Mouse (Mus musculus): Measurements from ENCODE around the gene Gm10972. TPM values are rescaled to one million over a fixed set of nuclear protein-coding genes. Genes with fewer than 3 reads are reported as not detected.
"Not testable (repeated sequence)": the region's sequence is repeated elsewhere in the genome, so short reads cannot be mapped to it uniquely, and the experiment has no call there.

Gm10972 gene
- polyA plus RNA-seq, 1 experiment, result not detected

DNA sequence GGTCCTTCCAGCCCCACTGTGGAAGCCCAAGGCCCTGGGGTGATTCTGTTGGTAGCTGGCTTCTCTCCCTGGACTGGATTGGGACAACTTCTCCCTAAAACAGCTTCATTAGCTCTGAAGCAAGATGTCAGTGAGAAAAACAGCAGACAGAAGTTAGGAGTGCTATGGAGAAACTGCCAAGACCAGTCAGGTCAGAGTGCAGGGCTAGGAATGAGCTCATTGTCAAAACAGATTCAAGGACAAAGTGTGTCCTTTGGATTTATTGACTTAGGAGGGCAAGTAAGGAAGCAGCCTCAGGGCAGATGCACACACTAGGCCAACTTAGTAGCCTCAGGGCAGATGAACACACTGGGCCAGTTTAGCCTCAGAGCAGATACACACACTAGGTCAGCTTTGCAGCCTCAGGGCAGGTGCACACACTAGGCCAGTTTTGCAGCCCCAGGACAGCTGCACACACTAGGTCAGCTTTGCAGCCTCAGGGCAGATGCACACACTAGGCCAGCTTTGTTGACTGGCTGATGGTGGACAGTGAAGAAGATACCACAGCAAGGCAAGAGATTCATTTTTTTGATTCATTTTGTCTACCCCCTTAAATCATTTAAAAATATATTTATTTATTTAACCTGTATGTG is 47.8 kb downstream of the Gm10972 start:
- no peaks in the 10 kb centered on the region; the same call in 1 of the 2 replicates for H3K4me1 ChIP-seq (ENCODE audit: control insufficient read depth, insufficient read depth, low read length)
- TF ChIP-seq POLR2A (IDR thresholded peaks at IDR 0.05; ENCODE audit: borderline replicate concordance, extremely low read depth, low read depth, low read length) (no peak), CTCF (IDR thresholded peaks at IDR 0.05; ENCODE audit: insufficient read depth, low read length) (no peak)
- DNase-seq, result no peak

DNA sequence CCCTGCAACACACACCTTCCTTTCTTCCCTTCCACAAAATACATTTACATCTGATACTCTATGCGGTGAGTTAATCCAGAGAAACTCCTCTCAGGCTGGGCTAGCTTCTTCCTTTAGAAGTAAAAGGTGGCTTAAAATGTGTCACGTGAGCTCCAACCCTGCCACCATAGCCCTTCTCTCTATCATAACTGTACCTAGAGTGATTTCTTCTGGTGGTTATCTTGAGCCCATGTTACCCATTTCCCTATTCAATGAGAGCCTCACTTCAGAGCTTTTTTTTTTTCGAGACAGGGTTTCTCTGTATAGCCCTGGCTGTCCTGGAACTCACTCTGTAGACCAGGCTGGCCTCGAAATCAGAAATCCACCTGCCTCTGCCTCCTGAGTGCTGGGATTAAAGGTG is 48.8 kb downstream of the Gm10972 start:
- WGBS, result 88% methylated on average over 4 of the region's 4 CpGs
- not testable (repeated sequence) for H3K4me3 ChIP-seq (replicated peaks; ENCODE audit: extremely low read depth, low read depth, low read length); H3K4me1 ChIP-seq (ENCODE audit: control insufficient read depth, insufficient read depth, low read length); DNase-seq

More for the DNA sequence above, 47.8 kb downstream of the Gm10972 start:
- H3K4me3 ChIP-seq (replicated peaks; ENCODE audit: extremely low read depth, low read depth, low read length), result no peak overlapping the region

Other genes starting within 250 kb of the Gm10972 start
- gene Lingo4, start 244.6 kb upstream of the Gm10972 start, polyA plus RNA-seq (2012; rRNA removed), result 0.12 and 0.17 TPM in 2 replicates
- gene Tdrkh, start 229.8 kb upstream of the Gm10972 start, polyA plus RNA-seq (2012; rRNA removed), result 0.17 and 0.44 TPM in 2 replicates
- gene Mrpl9, start 199.8 kb upstream of the Gm10972 start, polyA plus RNA-seq (2012; rRNA removed), result 18.2 and 22.6 TPM in 2 replicates
- gene Oaz3, start 199.2 kb upstream of the Gm10972 start, polyA plus RNA-seq (2012; rRNA removed), result 0.18 TPM in 1 of 2 replicates, not detected in the other
- 1.2 and 2.1 TPM in 2 replicates for gene Celf3, start 164.8 kb upstream of the Gm10972 start, polyA plus RNA-seq (2012; rRNA removed)
- gene Riiad1, start 162.8 kb upstream of the Gm10972 start, polyA plus RNA-seq (2012; rRNA removed), result 2.3 and 2.5 TPM in 2 replicates
- gene Snx27, start 60.4 kb upstream of the Gm10972 start, polyA plus RNA-seq (2012; rRNA removed), result 7.8 and 10.8 TPM in 2 replicates
- 12.8 and 22.1 TPM in 2 replicates for gene Tuft1, start 15.8 kb downstream of the Gm10972 start, polyA plus RNA-seq (2012; rRNA removed)
- 7.2 and 16.1 TPM in 2 replicates for gene Selenbp2, start 50.4 kb downstream of the Gm10972 start, polyA plus RNA-seq (2012; rRNA removed)
- 18.8 and 27.8 TPM in 2 replicates for gene Cgn, start 143.4 kb downstream of the Gm10972 start, polyA plus RNA-seq (2012; rRNA removed)
- 26.1 and 28.1 TPM in 2 replicates for gene Pogz, start 194.5 kb downstream of the Gm10972 start, polyA plus RNA-seq (2012; rRNA removed)
- 175 and 210 TPM in 2 replicates for gene Psmb4, start 243.8 kb downstream of the Gm10972 start, polyA plus RNA-seq (2012; rRNA removed)